Mouse (Mus musculus) cerebellum, postnatal 4 days (tissue): Measurements from ENCODE around the gene Ddah2.

Source experiments
- DNase-seq, 2 experiments: peaks; one replicate each; pipeline ENCODE4 v3.0.0; 2022; ENCODE audit warnings: low spot score in 2 of 2, mixed read lengths in 1 of 2

Ddah2 gene

GRCm38 (mm10) chr17:35077285-35077684 is 18.4 kb downstream of the Ddah2 start:
- no peak for DNase-seq

- no peak for DNase-seq
These were observed 19.0 kb downstream of the Ddah2 start, which contains the start of gene Ly6g6d for GRCm38 (mm10) chr17:35077786-35078233. Gene Ly6g6d (minus strand): TSS chr17:35078065.

GRCm38 (mm10) chr17:35079778-35080177 is 20.9 kb downstream of the Ddah2 start:
- DNase-seq = no peak

- DNase-seq = no peak
These were observed 21.4 kb downstream of the Ddah2 start for GRCm38 (mm10) chr17:35080248-35080647.

GRCm38 (mm10) chr17:35080710-35081109 is 21.9 kb downstream of the Ddah2 start:
- no peak for DNase-seq

- no peak for DNase-seq
These were observed 24.2 kb downstream of the Ddah2 start for GRCm38 (mm10) chr17:35082841-35083576.

GRCm38 (mm10) chr17:35083929-35084497 is 25.2 kb downstream of the Ddah2 start:
- DNase-seq = no peak

GRCm38 (mm10) chr17:35085208-35085865 is 26.5 kb downstream of the Ddah2 start, which contains the start of gene Ly6g6f:
Gene Ly6g6f (minus strand): TSS chr17:35085610.
- DNase-seq = no peak

GRCm38 (mm10) chr17:35088151-35088550 is 29.3 kb downstream of the Ddah2 start:
- DNase-seq = no peak

- DNase-seq = peak; percentile 77 to 93
These were observed 30.2 kb downstream of the Ddah2 start, which contains the start of gene Abhd16a for GRCm38 (mm10) chr17:35088825-35089644. Gene Abhd16a (plus strand): TSS chr17:35089263.

- peak in 1 of 2 experiments; percentile 57 for DNase-seq
These were observed 31.5 kb downstream of the Ddah2 start for GRCm38 (mm10) chr17:35090166-35090932.

- no peak for DNase-seq
These were observed 33.8 kb downstream of the Ddah2 start for GRCm38 (mm10) chr17:35092403-35093198.

GRCm38 (mm10) chr17:35094475-35095365 is 35.9 kb downstream of the Ddah2 start:
- DNase-seq = no peak

GRCm38 (mm10) chr17:35096597-35096996 is 37.8 kb downstream of the Ddah2 start:
- DNase-seq = no peak

- DNase-seq = peak in 1 of 2 experiments; percentile 56
These were observed 38.4 kb downstream of the Ddah2 start for GRCm38 (mm10) chr17:35097164-35097655.

GRCm38 (mm10) chr17:35100196-35100765 is 41.4 kb downstream of the Ddah2 start:
- DNase-seq = no peak

GRCm38 (mm10) chr17:35101161-35101560 is 42.3 kb downstream of the Ddah2 start:
- no peak for DNase-seq

- DNase-seq = no peak
These were observed 43.5 kb downstream of the Ddah2 start for GRCm38 (mm10) chr17:35102299-35102698.
